ENCODE assay signal across 10 mouse cellular contexts in the genomic region with DNA sequence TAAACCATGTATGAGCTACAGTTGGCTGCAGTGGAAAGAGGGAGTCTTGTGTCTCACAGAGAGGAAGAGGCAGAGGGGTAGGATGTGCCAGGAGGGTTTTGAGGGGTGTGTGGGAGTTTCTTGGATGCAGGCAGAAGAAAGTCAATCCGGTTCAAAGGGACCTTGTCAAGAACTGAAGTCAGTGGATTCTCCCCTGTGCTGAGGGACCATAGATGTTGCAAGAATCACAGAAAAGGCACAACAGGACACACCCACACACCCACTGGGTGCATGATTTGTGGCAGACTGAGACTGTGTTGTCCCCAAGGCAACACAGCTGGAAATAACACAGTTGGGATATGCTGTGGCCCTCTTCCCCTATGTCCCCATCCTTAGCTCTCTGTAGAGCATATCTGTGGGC.
DNase-seq lines count a peak whose midpoint lies in the region; ATAC-seq and TF ChIP-seq lines count a peak whose summit lies in the region.
"Had no signal": no experiment of that assay in that cellular context is flagged by ENCODE, and none has a peak within 500 bp of the region (broad histone marks: within the 10 kb centered on the region; RNA-seq: fewer than 3 reads in every experiment).

No protein-coding gene starts in this region.

- H3K9ac ChIP-seq in forebrain, embryonic 11.5 days (ENCODE audit: low read length) = no peak overlapping the region
- H3K9ac ChIP-seq in stomach, embryonic 16.5 days (ENCODE audit: low read length) = peak overlapping the region; percentile 22; the same call in 1 of the 2 replicates

- no peak for DNase-seq in forebrain, embryonic 10.5 days (ENCODE audit: extremely low spot score, low spot score)
- no peak for DNase-seq in forebrain, embryonic 11.5 days (ENCODE audit: low spot score)
- DNase-seq in lung, postnatal 36 days = peak; percentile 63
- no peak for DNase-seq in lung, adult 2 months
- DNase-seq in limb, embryonic 10.5 days (ENCODE audit: low spot score) = no peak
- DNase-seq: gastrocnemius, postnatal 10 days had no signal

- H3K36me3 ChIP-seq in forebrain, embryonic 10.5 days (replicated peaks) = no peaks in the 10 kb centered on the region
- H3K36me3 ChIP-seq in forebrain, embryonic 11.5 days (ENCODE audit: control insufficient read depth, insufficient read depth, low read length) = no peaks in the 10 kb centered on the region
- 0 out of 2 replicates have a peak, but pooled peaks cover 8% of the 10 kb centered on the region for H3K36me3 ChIP-seq in limb, embryonic 10.5 days
- H3K36me3 ChIP-seq in stomach, embryonic 16.5 days (ENCODE audit: control insufficient read depth, insufficient read depth, low read length) = no peaks in the 10 kb centered on the region

- no peak overlapping the region for H3K4me2 ChIP-seq in forebrain, embryonic 11.5 days (ENCODE audit: low read depth, low read length, severe bottlenecking)
- H3K4me2 ChIP-seq in stomach, embryonic 16.5 days (ENCODE audit: low read depth, low read length) = no peak overlapping the region

- peaks cover 8% of the 10 kb centered on the region; the same call in 1 of the 2 replicates for H3K9me3 ChIP-seq in forebrain, embryonic 10.5 days
- H3K9me3 ChIP-seq in forebrain, embryonic 11.5 days (ENCODE audit: control insufficient read depth, low read length) = peaks cover 4% of the 10 kb centered on the region; the same call in 1 of the 2 replicates
- no peaks in the 10 kb centered on the region for H3K9me3 ChIP-seq in limb, embryonic 10.5 days (replicated peaks)
- no peaks in the 10 kb centered on the region; the same call in 1 of the 2 replicates for H3K9me3 ChIP-seq in stomach, embryonic 16.5 days (replicated peaks; ENCODE audit: control insufficient read depth, low read length)

- WGBS in forebrain, embryonic 10.5 days = 81% methylated on average over 1 of the region's 1 CpGs
- 82% methylated on average over 1 of the region's 1 CpGs for WGBS in forebrain, embryonic 11.5 days
- WGBS in lung, adult 2 months = 65% methylated on average over 1 of the region's 1 CpGs
- 83% methylated on average over 1 of the region's 1 CpGs for WGBS in limb, embryonic 10.5 days
- 67% methylated on average over 1 of the region's 1 CpGs for WGBS in stomach, embryonic 16.5 days

- peak overlapping the region; percentile 72 for H3K27ac ChIP-seq in forebrain, embryonic 10.5 days
- H3K27ac ChIP-seq in forebrain, embryonic 11.5 days (ENCODE audit: low read depth, low read length) = no peak overlapping the region
- H3K27ac ChIP-seq in limb, embryonic 10.5 days = 0 out of 2 replicates have a peak overlapping the region, but pooled peaks have one; percentile 47
- peak overlapping the region; percentile 52 for H3K27ac ChIP-seq in stomach, embryonic 16.5 days (ENCODE audit: low read length)

- TF ChIP-seq CTCF in lung, adult 2 months (IDR thresholded peaks at IDR 0.05; ENCODE audit: insufficient read depth, low read length) = no peak

- peaks cover 92% of the 10 kb centered on the region for H3K27me3 ChIP-seq in forebrain, embryonic 10.5 days (ENCODE audit: poor library complexity, severe bottlenecking)
- peaks cover 2% of the 10 kb centered on the region; the same call in 1 of the 2 replicates for H3K27me3 ChIP-seq in forebrain, embryonic 11.5 days (ENCODE audit: control insufficient read depth, insufficient read depth, low read length)
- peaks cover 72% of the 10 kb centered on the region for H3K27me3 ChIP-seq in limb, embryonic 10.5 days (ENCODE audit: low read depth, poor library complexity, severe bottlenecking)
- H3K27me3 ChIP-seq in stomach, embryonic 16.5 days (ENCODE audit: control insufficient read depth, insufficient read depth, low read length) = no peaks in the 10 kb centered on the region

- H3K4me1 ChIP-seq in forebrain, embryonic 10.5 days = peaks cover 89% of the 10 kb centered on the region
- peaks cover 37% of the 10 kb centered on the region for H3K4me1 ChIP-seq in forebrain, embryonic 11.5 days (replicated peaks; ENCODE audit: control insufficient read depth, insufficient read depth, low read length)
- H3K4me1 ChIP-seq in lung, adult 2 months (ENCODE audit: control insufficient read depth, insufficient read depth, low read length) = peaks cover 7% of the 10 kb centered on the region
- peaks cover 90% of the 10 kb centered on the region for H3K4me1 ChIP-seq in limb, embryonic 10.5 days
- peaks cover 29% of the 10 kb centered on the region for H3K4me1 ChIP-seq in stomach, embryonic 16.5 days (ENCODE audit: control insufficient read depth, insufficient read depth, low read length)

- TF ChIP-seq POLR2A in lung, adult 2 months (IDR thresholded peaks at IDR 0.05; ENCODE audit: borderline replicate concordance, extremely low read depth, low read depth, low read length) = no peak

- no peak for ATAC-seq in forebrain, embryonic 11.5 days (replicated peaks; ENCODE audit: low FRiP score)
- no peak for ATAC-seq in stomach, embryonic 16.5 days (ENCODE audit: insufficient read depth, low FRiP score)
- ATAC-seq in erythroblast, adult 5-6 weeks (replicated peaks; ENCODE audit: low FRiP score, poor library complexity, severe bottlenecking) = no peak
- ATAC-seq in erythroid progenitor cell, adult 5-6 weeks (replicated peaks; ENCODE audit: low FRiP score, poor library complexity, severe bottlenecking) = no peak
- ATAC-seq: intestine, postnatal 0 days had no signal

- H3K4me3 ChIP-seq in forebrain, embryonic 10.5 days = no peak overlapping the region
- no peak overlapping the region for H3K4me3 ChIP-seq in forebrain, embryonic 11.5 days (ENCODE audit: low read depth, low read length)
- H3K4me3 ChIP-seq in lung, adult 2 months (replicated peaks; ENCODE audit: extremely low read depth, low read depth, low read length) = no peak overlapping the region
- H3K4me3 ChIP-seq in limb, embryonic 10.5 days = no peak overlapping the region
- no peak overlapping the region for H3K4me3 ChIP-seq in stomach, embryonic 16.5 days (replicated peaks; ENCODE audit: low read length)
